Mouse (Mus musculus) fat pad, adult 2 months (tissue): ENCODE data around the gene Tada3.

Experiments used
- DNase-seq: peaks from one replicate; pipeline ENCODE4 v3.0.0-alpha.2; 2011; ENCODE audit warnings: low read depth, low spot score; ENCODE audit errors: extremely low read depth

Gene Tada3

DNA sequence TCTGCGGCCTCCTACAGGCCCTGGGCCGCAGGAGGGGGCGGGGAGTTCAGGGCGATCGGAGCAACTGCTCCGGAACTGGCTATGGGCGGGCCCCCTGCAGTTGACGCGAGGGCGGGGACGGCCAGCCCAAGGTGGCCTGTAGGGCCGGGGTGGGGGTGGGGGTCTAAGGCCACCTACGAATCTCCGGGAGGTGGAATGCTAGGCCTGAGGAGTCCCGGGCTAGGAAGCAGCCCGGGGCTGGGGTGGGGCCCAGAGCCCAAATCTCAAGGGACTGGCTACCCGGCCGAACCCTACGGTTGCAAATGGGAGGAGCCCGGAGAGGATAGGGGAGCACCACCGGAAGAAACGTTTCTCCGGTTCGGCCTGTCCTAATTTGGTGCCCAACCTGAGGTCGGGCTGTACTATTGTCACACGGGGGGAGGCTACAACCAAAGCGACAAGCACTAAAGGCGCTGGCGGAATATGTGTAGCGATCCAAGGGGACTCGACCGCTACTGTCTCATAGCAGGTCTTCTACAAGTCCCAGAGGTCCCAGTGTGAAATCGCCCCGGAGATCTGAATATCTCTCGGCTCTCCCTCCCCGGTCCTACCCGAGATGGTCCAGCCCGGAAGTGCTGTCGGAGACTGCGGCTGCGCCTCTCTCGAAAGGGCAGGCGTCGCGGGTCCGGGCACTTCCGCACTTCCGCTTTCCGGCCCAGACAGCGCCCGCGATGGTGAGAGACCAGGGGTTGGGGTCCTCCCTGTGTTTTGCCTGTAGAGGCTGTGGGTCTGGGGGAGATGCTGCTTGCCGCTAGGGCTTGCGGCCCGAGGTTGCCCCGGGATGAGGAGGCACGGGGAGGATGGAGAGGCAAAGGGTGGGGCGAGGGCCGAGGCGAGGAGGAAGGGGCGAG is at the start of gene Tada3, which contains the start of gene Arpc4:
Tada3 (minus strand) TSS at position 388 of the 890 bp plus-strand sequence.
Arpc4 (plus strand) TSS at position 620 of the 890 bp plus-strand sequence.
- DNase-seq: peak; percentile 51

DNA sequence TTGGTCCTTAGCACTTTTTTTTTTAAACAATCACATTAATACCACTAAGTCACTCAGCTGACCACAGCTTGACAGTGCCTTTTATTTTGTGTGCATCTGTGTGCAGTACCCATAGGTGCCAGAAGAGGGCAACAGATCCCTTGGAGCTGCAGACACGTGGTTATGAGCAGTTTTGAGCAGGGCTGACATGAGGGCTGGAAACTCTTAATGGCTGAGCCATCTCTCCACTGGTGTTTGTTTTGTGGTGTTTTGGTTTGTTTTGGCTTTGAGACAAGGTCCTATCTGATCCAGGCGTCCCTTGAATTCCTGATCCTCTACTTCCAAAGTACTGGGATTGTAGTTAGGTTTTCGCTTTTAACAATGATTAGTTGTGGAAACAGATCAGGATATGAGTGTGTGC is 49.7 kb upstream of the Tada3 start:
- no peak for DNase-seq

DNA sequence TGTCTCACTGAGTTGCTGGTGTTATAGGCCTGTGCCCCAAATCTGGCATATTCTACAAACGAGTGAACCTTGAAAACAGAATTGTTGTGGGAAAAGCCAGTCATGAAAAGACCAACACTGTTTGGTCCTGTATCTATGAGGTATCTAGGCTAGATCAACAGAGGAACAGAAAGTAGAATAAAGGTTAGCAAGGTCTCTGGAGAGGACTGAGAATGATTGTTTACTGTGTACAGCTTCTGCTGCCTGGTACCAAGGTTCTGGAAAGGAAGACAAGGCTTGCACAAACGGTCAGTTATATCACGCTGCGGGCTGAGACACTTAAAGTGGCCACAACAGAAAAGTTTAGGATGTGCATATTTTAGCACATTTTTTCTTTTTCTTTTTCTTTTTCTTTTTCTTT is 49.0 kb upstream of the Tada3 start:
- no peak for DNase-seq

DNA sequence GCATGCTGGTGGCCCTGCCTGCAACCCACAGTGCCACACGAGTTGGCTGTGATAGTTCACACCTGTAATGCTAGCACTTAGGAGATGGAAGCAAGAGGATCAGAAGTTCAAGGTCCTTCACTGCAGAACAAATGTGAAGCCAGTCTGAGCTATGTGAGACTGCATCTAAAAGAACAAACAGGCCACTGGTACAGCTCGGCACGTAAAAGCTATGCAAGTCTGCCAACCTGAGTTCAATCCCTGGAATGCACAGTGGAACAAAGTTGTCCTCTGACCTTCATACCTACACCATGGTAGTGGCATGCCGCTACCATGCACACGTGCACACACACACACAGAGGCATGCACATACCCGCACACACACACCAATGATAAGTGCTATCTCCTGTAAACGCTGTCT is 46.5 kb upstream of the Tada3 start:
- DNase-seq: no peak

DNA sequence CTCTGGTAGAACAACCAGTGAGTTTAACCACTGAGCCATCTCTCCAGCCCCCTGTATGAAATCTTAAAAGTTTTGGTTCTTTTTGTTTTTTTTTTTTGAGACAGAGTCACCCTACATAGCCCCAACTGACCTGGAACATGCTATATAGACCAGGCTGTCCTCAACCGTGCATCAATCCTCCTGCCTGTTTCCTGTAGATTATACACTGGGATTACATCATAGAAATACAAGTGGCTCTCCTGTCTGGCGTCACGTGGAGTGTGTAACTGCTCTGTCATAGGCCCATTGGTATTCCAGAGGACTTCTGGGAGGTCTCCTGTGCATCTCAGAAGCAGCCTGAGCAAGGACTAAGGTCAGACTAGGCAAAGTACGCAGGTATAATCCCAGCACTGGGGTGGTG is 45.3 kb upstream of the Tada3 start:
- no peak for DNase-seq

DNA sequence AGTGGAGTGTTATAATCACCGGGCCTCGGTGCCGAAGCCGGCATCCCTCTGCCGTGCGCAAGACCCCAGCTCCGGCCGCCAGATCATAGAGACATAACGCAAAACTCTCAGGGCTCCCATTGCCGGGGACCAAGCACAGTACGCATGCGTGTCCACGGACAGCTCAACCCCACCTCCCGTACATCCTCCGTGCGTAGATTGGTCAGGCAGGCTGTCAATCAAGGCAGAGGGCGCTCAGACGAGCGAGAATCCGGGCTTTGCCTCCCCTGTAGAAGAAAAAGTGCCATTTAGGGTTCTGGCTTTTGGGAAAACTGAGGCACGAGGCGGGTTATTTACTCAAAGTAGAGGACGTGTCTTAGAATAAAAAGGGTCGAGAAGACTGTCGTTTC is 41.5 kb upstream of the Tada3 start, which contains the start of gene Rpusd3:
Rpusd3 (minus strand) TSS at position 142 of the 389 bp plus-strand sequence.
- DNase-seq: no peak

DNA sequence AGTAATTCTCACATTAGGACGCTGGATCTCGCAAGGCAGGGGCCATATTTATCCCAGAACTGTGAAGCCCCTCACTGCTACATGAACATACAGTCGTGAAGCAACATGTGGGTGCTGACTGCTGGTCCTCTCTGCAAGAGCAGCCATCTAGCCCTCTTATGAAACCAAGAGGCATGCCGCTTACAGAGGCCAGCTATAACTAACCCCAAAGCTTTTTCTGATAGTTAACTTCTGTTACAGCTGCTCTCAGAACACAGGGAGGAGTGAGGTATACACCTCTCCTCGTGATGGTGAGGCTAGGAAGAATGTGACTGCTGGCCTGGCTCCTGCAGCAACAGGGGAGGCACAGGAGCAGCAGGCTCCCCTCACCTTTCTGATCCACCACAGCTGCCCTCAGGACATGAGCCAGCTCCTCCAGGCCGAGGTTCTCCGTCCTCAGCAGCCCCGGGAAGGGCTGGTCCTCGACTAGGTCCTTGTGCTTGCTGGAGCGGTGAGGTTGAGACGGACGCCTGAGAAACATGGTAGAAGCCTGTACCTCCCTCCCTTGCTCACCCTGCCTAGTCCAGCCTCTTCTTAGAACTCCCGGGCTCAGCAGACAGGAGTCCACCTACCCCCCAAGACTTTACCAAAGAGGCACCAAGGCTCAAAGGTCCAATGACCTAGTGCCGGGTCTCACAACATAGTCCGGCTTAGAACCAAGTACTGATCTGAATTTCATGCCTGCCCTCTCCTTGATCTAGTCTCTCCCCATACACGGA is 40.9 kb upstream of the Tada3 start:
- DNase-seq: no peak

DNA sequence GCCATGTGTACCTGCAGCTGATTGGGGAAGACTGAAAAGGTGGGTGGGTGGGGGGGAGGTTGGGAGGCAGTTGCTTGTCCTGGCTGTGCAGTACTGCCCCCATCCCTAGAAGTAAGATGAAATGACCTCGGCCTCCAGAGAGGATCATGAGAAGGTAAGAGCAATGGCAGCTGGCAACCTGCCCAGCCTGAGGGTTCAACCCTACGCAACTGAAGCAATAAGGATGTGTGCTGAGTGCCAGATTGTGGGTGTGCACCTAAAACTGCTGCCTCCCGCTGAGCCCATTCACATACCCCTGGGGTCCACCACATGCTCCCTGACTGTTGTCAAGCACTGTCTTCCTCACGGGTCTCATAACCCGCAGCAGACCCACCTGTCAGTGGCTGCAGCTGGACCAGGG is 38.7 kb upstream of the Tada3 start:
- DNase-seq: no peak

DNA sequence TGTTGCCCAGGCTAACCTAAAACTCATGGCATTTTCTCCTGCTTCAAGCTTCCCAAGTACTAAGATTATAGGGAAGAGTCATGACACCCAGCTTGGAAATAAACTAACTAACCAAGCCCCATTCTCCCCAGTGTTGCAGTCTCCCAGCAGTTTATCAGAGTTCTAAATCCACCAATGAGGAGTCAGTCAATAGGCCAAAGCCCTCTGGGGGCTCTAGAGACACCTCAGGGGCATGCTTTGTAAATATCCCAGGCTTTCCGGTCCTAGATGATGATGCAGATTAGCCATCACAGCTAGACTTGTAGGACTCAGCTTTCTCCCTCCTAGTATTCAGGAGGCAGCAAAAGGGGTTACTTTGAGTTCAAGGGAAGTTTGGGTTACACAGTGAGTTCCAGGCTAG is 32.3 kb upstream of the Tada3 start:
- no peak for DNase-seq

DNA sequence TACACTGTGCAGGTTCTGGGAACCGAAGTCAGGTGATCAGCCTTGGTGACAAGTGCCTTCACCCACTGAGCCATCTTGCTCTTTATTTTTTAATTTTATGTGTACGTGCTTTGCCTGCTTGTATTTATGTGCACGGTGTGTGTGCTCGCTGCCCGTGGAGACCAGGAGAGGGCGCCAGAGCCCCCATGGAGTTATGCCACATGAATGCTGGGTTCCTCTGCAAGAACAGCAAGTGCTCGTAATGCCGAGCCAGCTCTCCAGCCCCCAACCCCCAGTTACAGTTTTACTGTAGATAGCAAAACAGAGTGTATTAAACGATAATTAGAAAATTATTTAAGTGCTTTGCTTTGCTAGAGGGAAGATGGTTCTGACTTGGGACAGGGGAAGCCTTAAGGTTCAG is 29.0 kb upstream of the Tada3 start:
- no peak for DNase-seq

DNA sequence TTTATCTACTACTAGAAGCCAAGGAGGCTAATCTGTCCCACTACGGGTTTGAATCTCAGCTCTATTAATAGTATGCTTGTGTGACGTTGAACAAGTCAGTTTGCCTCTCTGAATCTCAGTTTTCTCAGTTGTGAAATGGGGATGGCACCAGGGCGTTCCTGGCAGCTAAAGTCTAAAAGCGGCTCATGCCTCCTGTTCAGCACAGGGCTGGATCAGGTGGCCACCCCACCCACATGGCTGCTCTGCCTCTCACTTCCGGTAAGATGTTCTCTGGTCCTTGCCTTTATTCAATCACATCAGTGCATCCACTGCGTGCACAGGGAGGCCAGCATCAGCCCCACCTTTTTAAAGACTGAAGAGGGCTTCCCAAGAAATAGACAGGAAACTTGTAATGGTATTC is 27.8 kb upstream of the Tada3 start:
- no peak for DNase-seq

DNA sequence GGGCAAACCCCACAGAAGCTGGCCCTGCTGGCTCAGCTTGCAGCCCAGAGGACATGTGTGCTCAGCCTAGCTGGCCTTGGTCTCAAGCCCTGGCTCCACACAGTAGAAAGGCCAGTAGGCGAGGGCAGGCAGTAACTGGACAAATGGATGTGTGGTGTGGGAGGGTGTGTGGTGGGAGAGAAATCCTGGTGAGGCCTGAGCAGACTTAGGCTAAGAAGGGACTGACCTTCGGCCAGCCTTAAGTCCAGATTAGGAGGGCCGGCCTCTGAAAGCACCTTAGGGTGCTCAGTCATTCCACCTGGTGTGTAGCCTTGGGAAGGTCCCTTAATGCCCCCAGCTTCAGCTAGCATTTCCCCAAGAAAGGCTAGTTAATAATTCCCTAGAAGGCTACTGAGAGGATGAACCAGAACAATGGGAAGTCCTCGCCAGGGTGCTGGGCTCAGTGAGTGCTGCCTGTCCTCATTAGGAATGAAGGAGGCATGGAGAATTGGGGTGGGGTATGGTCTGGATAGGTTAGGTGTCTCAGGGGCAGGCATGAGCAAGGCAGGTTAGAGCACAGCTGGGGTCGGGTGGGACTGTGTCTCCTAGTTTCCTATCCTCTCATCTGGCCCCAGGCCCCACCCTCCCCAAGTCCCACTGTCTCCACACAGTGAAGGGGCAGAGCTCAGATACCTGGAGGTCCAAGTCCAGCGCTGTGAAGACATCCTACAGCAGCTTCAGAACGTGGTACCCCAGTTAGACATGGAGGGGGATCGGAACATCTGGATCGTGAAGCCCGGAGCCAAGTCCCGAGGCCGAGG is 27.2 kb upstream of the Tada3 start:
- DNase-seq: no peak

DNA sequence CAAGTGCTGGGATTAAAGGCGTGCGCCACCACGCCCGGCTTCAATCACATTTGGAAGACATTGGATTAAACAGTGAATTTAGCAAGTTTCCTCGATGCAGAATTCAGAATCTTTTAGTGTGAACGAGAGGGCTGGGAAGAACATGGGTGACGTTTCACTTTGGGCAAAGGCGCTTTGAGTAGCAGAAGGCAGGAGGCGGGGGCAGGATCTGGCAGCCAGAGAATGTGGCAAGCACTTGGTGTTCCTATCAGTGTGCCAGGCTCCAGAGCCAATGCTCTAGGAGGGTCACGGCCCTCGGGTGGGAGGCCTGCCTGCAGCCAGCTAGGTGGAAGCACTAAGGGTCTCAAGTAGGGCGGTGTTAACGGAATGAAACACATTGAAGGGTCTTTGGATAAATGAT is 24.4 kb upstream of the Tada3 start:
- DNase-seq: no peak

DNA sequence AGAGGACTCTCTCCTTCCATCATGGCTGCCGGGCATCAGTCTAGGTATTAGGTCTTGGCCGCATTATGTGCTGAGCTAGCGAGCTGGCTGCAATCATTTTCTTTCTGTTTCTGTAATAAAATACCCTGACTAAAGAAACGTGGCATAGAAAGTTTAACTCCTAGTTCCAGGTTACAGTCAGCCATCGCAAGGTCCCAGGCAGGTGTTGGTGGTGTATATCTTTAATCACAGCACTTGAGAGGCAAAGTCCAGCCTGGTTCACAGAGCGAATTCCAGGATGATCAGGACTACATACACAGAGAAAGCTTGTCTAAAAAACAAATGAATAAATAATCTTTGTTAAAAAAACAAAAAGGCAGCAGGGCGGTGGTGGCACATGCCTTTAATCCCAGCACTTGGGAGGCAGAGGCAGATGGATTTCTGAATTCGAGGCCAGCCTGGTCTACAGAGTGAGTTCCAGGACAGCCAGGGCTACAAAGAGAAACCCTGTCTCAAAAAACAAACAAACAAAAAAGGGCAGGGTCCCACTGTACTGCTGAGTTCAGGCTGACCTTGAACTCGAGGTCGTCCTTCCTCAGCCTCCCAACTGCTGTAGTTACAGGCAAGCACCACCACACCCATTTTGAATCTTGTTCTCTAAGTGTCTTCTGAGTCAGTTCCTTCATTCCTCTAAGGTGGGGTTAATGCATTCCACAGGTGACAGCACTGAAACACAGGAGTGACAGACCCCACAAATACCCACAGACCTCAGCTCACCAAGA is 18.8 kb upstream of the Tada3 start:
- no peak for DNase-seq

DNA sequence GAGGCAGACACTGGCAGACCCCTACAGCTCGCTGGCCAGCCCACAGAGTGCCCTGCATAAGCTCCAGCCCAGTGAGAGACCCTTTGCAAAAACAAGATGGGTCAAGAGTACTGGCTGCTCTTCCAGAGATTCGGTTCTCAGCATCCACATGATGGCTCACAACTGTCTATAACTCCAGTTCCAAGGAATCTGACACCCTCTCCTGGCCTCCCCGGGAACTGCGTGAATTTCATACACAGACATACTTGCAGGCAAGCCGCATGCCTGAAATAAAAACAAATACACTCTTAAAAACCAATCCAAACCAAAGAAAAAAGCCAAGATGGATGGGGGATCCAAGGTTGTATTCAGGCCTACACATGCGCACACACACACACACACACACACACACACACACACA is 17.8 kb upstream of the Tada3 start:
- DNase-seq: no peak

DNA sequence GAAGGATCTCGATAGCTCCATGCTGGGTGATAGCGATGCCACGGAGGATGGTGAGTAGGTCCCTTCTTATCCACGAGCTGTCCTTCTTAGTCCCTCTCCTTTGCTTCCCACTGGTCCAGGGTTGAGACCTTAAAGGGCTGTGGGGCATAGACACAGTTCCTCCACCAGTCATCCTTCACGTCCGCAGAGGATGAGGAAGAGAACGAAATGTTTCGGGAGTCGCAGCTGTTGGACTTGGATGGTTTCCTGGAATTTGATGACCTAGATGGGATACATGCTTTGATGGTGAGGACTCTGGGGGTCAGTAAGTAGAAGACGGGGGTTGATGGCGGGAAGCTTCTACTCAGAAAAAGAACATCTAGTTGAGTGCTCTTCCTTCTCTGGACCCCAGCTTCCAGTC is 17.1 kb upstream of the Tada3 start:
- no peak for DNase-seq

DNA sequence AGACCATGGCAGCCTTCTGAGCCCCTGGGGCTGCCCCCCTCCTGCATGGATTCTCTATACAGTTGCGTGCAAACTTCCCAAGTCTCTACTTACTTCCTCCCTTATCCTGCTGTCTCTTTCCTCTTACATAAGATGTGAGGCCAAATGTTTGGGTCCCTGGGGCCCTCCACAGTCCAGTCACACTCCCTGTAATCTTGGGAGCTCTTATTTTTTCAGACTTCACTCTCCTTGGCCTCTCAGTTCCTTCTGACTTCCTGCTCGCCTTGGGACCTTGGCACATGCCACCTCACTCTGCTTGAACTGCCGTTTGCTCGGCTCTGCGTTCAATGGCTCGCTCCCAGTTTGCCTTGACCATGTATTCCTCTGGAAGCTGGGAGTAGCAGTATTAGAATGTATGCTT is 16.3 kb upstream of the Tada3 start:
- no peak for DNase-seq

DNA sequence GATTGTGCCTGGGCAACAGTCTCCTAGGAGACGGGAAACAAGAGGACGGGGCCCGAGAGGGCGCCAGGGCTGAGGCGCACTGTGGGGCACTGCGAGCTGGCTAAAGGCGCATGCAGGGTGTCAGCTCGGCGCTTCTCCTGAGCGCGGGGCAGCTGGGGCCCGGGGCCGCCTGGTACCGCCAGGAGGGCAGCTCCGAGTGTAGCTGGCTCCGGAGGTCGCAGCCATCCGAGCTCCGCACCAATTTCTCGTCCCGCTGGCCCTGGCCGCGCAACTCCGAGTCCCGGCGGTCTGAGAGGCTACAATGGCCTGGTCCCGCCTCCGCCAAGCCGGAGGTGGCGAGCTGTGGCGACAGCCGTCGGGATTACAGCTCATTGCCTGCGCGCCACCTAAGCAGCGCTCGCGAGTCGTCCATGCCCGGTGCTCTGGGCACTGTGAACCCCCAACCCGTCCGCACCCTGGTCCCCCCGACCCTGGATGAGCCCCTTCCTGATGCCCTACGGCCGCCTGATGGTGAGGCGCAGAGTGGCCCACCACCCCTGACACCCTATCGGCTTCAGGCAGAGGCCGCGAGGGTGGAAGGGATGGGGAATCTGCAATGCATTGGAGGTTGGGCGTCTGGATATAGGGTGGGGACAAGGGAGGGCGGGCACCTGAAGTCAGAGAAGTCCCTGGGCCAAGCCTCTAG is 14.8 kb upstream of the Tada3 start:
- DNase-seq: no peak

DNA sequence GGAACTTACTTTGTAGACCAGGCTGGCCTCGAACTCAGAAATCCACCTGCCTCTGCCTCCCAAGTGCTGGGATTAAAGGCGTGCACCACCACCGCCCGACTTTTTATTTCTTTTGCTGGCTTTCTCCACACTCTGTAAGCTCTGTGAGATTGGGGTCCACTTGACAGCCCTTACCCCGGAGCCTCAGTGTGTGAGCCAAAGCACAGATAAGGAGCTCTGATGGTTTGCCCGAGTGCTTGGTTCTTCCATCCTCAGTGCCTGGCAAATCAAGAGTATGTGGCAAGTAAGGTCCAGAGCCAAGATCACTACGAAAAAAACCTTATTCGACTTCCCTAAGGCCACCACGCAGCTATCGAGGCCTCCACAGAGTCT is 14.3 kb upstream of the Tada3 start:
- no peak for DNase-seq

DNA sequence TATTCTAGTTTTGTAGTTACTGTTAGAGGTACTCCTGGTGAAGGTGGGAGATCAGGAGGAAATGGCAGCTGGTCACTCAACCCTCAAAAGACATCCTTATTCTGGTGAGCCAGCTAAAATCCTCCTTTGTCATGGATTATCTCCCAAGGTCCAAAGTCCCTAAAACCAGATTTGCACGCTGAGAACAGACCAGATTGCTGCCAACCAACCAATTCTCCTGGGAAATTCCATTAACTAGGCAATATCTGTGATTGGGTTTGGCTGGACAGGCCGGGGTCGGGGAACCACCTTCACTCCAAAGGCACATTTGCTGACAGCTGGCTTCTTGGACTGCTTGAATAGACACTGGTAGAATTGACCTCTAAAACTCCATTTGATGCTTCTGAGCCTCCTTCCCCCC is 13.0 kb upstream of the Tada3 start:
- no peak for DNase-seq
